Mouse (Mus musculus): ENCODE results near the gene Meox1. TPM values are rescaled to one million over a fixed set of nuclear protein-coding genes. Genes with fewer than 3 reads are reported as not detected.

The Meox1 gene
- polyA plus RNA-seq (2016; fragmentation: Nextera tagmentation; extraction: Ambion mirVana), result 1.9 and 2.9 TPM in 2 replicates

GRCm38 (mm10) chr11:101894204-101894603, at the start of gene Meox1:
Gene Meox1 (minus strand): TSS chr11:101894374.
- Histone ChIP-seq H3K36me3 (replicated peaks) (no peaks in the 10 kb centered on the region), H3K27ac (replicated peaks) (peak within 1 kb of the TSS; percentile 73), H3K4me1 (peaks cover 76% of the 10 kb centered on the region), H3K9me3 (no peaks in the 10 kb centered on the region), H3K4me3 (peak within 1 kb of the TSS; percentile 42), H3K27me3 (replicated peaks; ENCODE audit: low read depth, poor library complexity, severe bottlenecking) (peaks cover 63% of the 10 kb centered on the region)
- WGBS, result 19% methylated on average over 11 of the region's 11 CpGs
- DNase-seq (ENCODE audit: low spot score), result peak; percentile 61

GRCm38 (mm10) chr11:101943055-101943454, 48.9 kb upstream of the Meox1 start:
- Histone ChIP-seq H3K9me3 (0 out of 2 replicates have a peak, but pooled peaks cover 2% of the 10 kb centered on the region), H3K27me3 (replicated peaks; ENCODE audit: low read depth, poor library complexity, severe bottlenecking) (peaks cover 30% of the 10 kb centered on the region), H3K36me3 (replicated peaks) (no peaks in the 10 kb centered on the region), H3K27ac (replicated peaks) (no peak overlapping the region), H3K4me1 (peaks cover 27% of the 10 kb centered on the region), H3K4me3 (no peak overlapping the region)
- 36% methylated on average over 3 of the region's 3 CpGs for WGBS
- no peak for DNase-seq (ENCODE audit: low spot score)

- H3K27ac ChIP-seq (replicated peaks), result peak overlapping the region; percentile 71
- under 1% methylated on average over 32 of the region's 32 CpGs for WGBS
These were observed 42.9 kb upstream of the Meox1 start for GRCm38 (mm10) chr11:101937108-101937507.

GRCm38 (mm10) chr11:101936421-101936820, 42.2 kb upstream of the Meox1 start:
- DNase-seq (ENCODE audit: low spot score), result no peak
- H3K9me3 ChIP-seq, result no peaks in the 10 kb centered on the region
- 26% methylated on average over 7 of the region's 7 CpGs for WGBS
- peaks cover 45% of the 10 kb centered on the region for H3K4me1 ChIP-seq
- H3K27me3 ChIP-seq (replicated peaks; ENCODE audit: low read depth, poor library complexity, severe bottlenecking), result peaks cover 74% of the 10 kb centered on the region
- no peak overlapping the region for H3K27ac ChIP-seq (replicated peaks)
- no peaks in the 10 kb centered on the region for H3K36me3 ChIP-seq (replicated peaks)
- peak overlapping the region; percentile 59; the same call in 1 of the 2 replicates for H3K4me3 ChIP-seq

More at GRCm38 (mm10) chr11:101937108-101937507, 42.9 kb upstream of the Meox1 start:
- peak; percentile 58 for DNase-seq (ENCODE audit: low spot score)
- H3K4me3 ChIP-seq, result peak overlapping the region; percentile 59
- H3K4me1 ChIP-seq, result peaks cover 40% of the 10 kb centered on the region
- H3K27me3 ChIP-seq (replicated peaks; ENCODE audit: low read depth, poor library complexity, severe bottlenecking), result peaks cover 76% of the 10 kb centered on the region
- H3K36me3 ChIP-seq (replicated peaks), result no peaks in the 10 kb centered on the region
- no peaks in the 10 kb centered on the region for H3K9me3 ChIP-seq

- no peak overlapping the region for H3K27ac ChIP-seq (replicated peaks)
- no peak overlapping the region for H3K4me3 ChIP-seq
- H3K36me3 ChIP-seq (replicated peaks), result no peaks in the 10 kb centered on the region
- DNase-seq (ENCODE audit: low spot score), result no peak
- H3K9me3 ChIP-seq, result no peaks in the 10 kb centered on the region
- H3K4me1 ChIP-seq, result peaks cover 38% of the 10 kb centered on the region
- 92% methylated on average over 3 of the region's 3 CpGs for WGBS
- peaks cover 74% of the 10 kb centered on the region for H3K27me3 ChIP-seq (replicated peaks; ENCODE audit: low read depth, poor library complexity, severe bottlenecking)
These were observed 41.6 kb upstream of the Meox1 start for GRCm38 (mm10) chr11:101935743-101936142.

- Histone ChIP-seq H3K36me3 (replicated peaks) (no peaks in the 10 kb centered on the region), H3K27ac (replicated peaks) (no peak overlapping the region), H3K9me3 (no peaks in the 10 kb centered on the region), H3K27me3 (replicated peaks; ENCODE audit: low read depth, poor library complexity, severe bottlenecking) (peaks cover 48% of the 10 kb centered on the region), H3K4me1 (peaks cover 35% of the 10 kb centered on the region), H3K4me3 (no peak overlapping the region)
- no peak for DNase-seq (ENCODE audit: low spot score)
- 46% methylated on average over 4 of the region's 4 CpGs for WGBS
These were observed 37.8 kb upstream of the Meox1 start for GRCm38 (mm10) chr11:101931978-101932377.

- Histone ChIP-seq H3K4me3 (no peak overlapping the region), H3K9me3 (no peaks in the 10 kb centered on the region), H3K27ac (replicated peaks) (no peak overlapping the region), H3K4me1 (peaks cover 40% of the 10 kb centered on the region), H3K36me3 (replicated peaks) (no peaks in the 10 kb centered on the region), H3K27me3 (replicated peaks; ENCODE audit: low read depth, poor library complexity, severe bottlenecking) (peaks cover 21% of the 10 kb centered on the region; the same call in 1 of the 2 replicates)
- DNase-seq (ENCODE audit: low spot score), result peak; percentile 68
- WGBS, result 24% methylated on average over 25 of the region's 25 CpGs
These were observed 34.0 kb upstream of the Meox1 start for GRCm38 (mm10) chr11:101928030-101928762.

GRCm38 (mm10) chr11:101926951-101927589, 32.9 kb upstream of the Meox1 start:
- H3K4me1 ChIP-seq, result peaks cover 32% of the 10 kb centered on the region
- no peak overlapping the region for H3K27ac ChIP-seq (replicated peaks)
- 84% methylated on average over 10 of the region's 10 CpGs for WGBS
- no peak overlapping the region for H3K4me3 ChIP-seq
- DNase-seq (ENCODE audit: low spot score), result no peak
- H3K27me3 ChIP-seq (replicated peaks; ENCODE audit: low read depth, poor library complexity, severe bottlenecking), result peaks cover 12% of the 10 kb centered on the region; the same call in 1 of the 2 replicates
- no peaks in the 10 kb centered on the region for H3K9me3 ChIP-seq
- H3K36me3 ChIP-seq (replicated peaks), result no peaks in the 10 kb centered on the region

GRCm38 (mm10) chr11:101925636-101926035, 31.5 kb upstream of the Meox1 start:
- H3K9me3 ChIP-seq, result no peaks in the 10 kb centered on the region
- H3K36me3 ChIP-seq (replicated peaks), result no peaks in the 10 kb centered on the region
- peaks cover 19% of the 10 kb centered on the region; the same call in 1 of the 2 replicates for H3K27me3 ChIP-seq (replicated peaks; ENCODE audit: low read depth, poor library complexity, severe bottlenecking)
- DNase-seq (ENCODE audit: low spot score), result no peak
- H3K27ac ChIP-seq (replicated peaks), result no peak overlapping the region
- WGBS, result 74% methylated on average over 6 of the region's 6 CpGs
- peaks cover 37% of the 10 kb centered on the region for H3K4me1 ChIP-seq
- H3K4me3 ChIP-seq, result no peak overlapping the region

GRCm38 (mm10) chr11:101924441-101924976, 30.3 kb upstream of the Meox1 start:
- H3K27ac ChIP-seq (replicated peaks), result no peak overlapping the region
- WGBS, result 74% methylated on average over 19 of the region's 19 CpGs

GRCm38 (mm10) chr11:101923988-101924387, 29.8 kb upstream of the Meox1 start:
- H3K36me3 ChIP-seq (replicated peaks), result no peaks in the 10 kb centered on the region
- DNase-seq (ENCODE audit: low spot score), result no peak

More at GRCm38 (mm10) chr11:101924441-101924976, 30.3 kb upstream of the Meox1 start:
- Histone ChIP-seq H3K4me1 (peaks cover 46% of the 10 kb centered on the region), H3K27me3 (replicated peaks; ENCODE audit: low read depth, poor library complexity, severe bottlenecking) (peaks cover 19% of the 10 kb centered on the region; the same call in 1 of the 2 replicates), H3K4me3 (no peak overlapping the region), H3K9me3 (no peaks in the 10 kb centered on the region), H3K36me3 (replicated peaks) (no peaks in the 10 kb centered on the region)
- DNase-seq (ENCODE audit: low spot score), result no peak

GRCm38 (mm10) chr11:101921361-101921952, 27.3 kb upstream of the Meox1 start:
- no peaks in the 10 kb centered on the region for H3K9me3 ChIP-seq
- no peak for DNase-seq (ENCODE audit: low spot score)
- peaks cover 39% of the 10 kb centered on the region for H3K27me3 ChIP-seq (replicated peaks; ENCODE audit: low read depth, poor library complexity, severe bottlenecking)
- no peaks in the 10 kb centered on the region for H3K36me3 ChIP-seq (replicated peaks)
- 82% methylated on average over 12 of the region's 12 CpGs for WGBS
- H3K4me1 ChIP-seq, result peaks cover 27% of the 10 kb centered on the region
- no peak overlapping the region for H3K4me3 ChIP-seq
- no peak overlapping the region for H3K27ac ChIP-seq (replicated peaks)

More at GRCm38 (mm10) chr11:101923988-101924387, 29.8 kb upstream of the Meox1 start:
- H3K4me3 ChIP-seq, result no peak overlapping the region
- peaks cover 46% of the 10 kb centered on the region for H3K4me1 ChIP-seq
- no peaks in the 10 kb centered on the region for H3K9me3 ChIP-seq
- H3K27me3 ChIP-seq (replicated peaks; ENCODE audit: low read depth, poor library complexity, severe bottlenecking), result peaks cover 18% of the 10 kb centered on the region
- WGBS, result 84% methylated on average over 6 of the region's 6 CpGs
- H3K27ac ChIP-seq (replicated peaks), result no peak overlapping the region
